Mouse (Mus musculus): ENCODE results near the gene Nek2.

The Nek2 gene

GRCm38 (mm10) chr1:191858136-191858535 lies 36.9 kb downstream of the Nek2 start:
- no peak for DNase-seq (ENCODE audit: low read depth, low spot score)

- DNase-seq (ENCODE audit: low read depth, low spot score) = no peak
Observed at GRCm38 (mm10) chr1:191859847-191860246, 38.6 kb downstream of the Nek2 start.

GRCm38 (mm10) chr1:191861247-191861646 lies 40.0 kb downstream of the Nek2 start:
- no peak for DNase-seq (ENCODE audit: low read depth, low spot score)

GRCm38 (mm10) chr1:191863833-191864550 lies 42.7 kb downstream of the Nek2 start:
- no peak for DNase-seq (ENCODE audit: low read depth, low spot score)

- peak; percentile 9 for DNase-seq (ENCODE audit: low read depth, low spot score)
Observed at GRCm38 (mm10) chr1:191864551-191865027, 43.3 kb downstream of the Nek2 start.

- DNase-seq (ENCODE audit: low read depth, low spot score) = no peak
Observed at GRCm38 (mm10) chr1:191872076-191872710, 50.9 kb downstream of the Nek2 start.

GRCm38 (mm10) chr1:191875006-191875405 lies 53.8 kb downstream of the Nek2 start:
- no peak for DNase-seq (ENCODE audit: low read depth, low spot score)

GRCm38 (mm10) chr1:191875683-191876305 lies 54.5 kb downstream of the Nek2 start:
- DNase-seq (ENCODE audit: low read depth, low spot score) = no peak

GRCm38 (mm10) chr1:191877681-191878080 lies 56.4 kb downstream of the Nek2 start:
- DNase-seq (ENCODE audit: low read depth, low spot score) = no peak

- DNase-seq (ENCODE audit: low read depth, low spot score) = no peak
Observed at GRCm38 (mm10) chr1:191878518-191878921, 57.3 kb downstream of the Nek2 start.

- DNase-seq (ENCODE audit: low read depth, low spot score) = no peak
Observed at GRCm38 (mm10) chr1:191880247-191880646, 59.0 kb downstream of the Nek2 start.

GRCm38 (mm10) chr1:191880921-191881609 lies 59.8 kb downstream of the Nek2 start:
- DNase-seq (ENCODE audit: low read depth, low spot score) = no peak

GRCm38 (mm10) chr1:191881663-191882062 lies 60.4 kb downstream of the Nek2 start:
- DNase-seq (ENCODE audit: low read depth, low spot score) = no peak
